Mouse (Mus musculus) embryonic facial prominence, embryonic 15.5 days (tissue): ENCODE measurements around the gene Dnajb6. TPM values are rescaled to one million over a fixed set of nuclear protein-coding genes. Genes with fewer than 3 reads are reported as not detected.
A peak's percentile ranks its signal among the peaks of the same experiment; 100 is the strongest.

Experiments used
- ATAC-seq: fragments of 200-750 bp; cut with Nextera tagmentation; 2 replicates; pipeline ENCODE4 v1.8.0; 2017; ENCODE audit warnings: low read depth, moderate TSS enrichment; ENCODE audit not compliant: insufficient number of reproducible peaks, low FRiP score, low TSS enrichment
- H3K27ac ChIP-seq: fragments of 300-500 bp; sonication (generic); replicated peaks from 2 replicates; pipeline ENCODE4 v1.5.1; 2015; ENCODE audit warnings: mild to moderate bottlenecking, inconsistent platforms
- H3K27me3 ChIP-seq: fragments of 300-500 bp; sonication (generic); 2 replicates; pipeline ENCODE4 v1.6.1; 2015; ENCODE audit warnings: inconsistent platforms
- H3K36me3 ChIP-seq: fragments of 300-500 bp; sonication (generic); 2 replicates; pipeline ENCODE4 v1.6.1; 2015; ENCODE audit warnings: mild to moderate bottlenecking, inconsistent platforms
- H3K4me1 ChIP-seq: fragments of 300-500 bp; sonication (generic); 2 replicates; pipeline ENCODE4 v1.6.1; 2015; ENCODE audit warnings: inconsistent platforms
- H3K4me2 ChIP-seq: fragments of 300-500 bp; sonication (generic); replicated peaks from 2 replicates; pipeline ENCODE4 v1.6.1; 2015; ENCODE audit warnings: mild to moderate bottlenecking, inconsistent platforms
- H3K4me3 ChIP-seq: fragments of 300-500 bp; sonication (generic); replicated peaks from 2 replicates; pipeline ENCODE4 v1.5.1; 2015; ENCODE audit warnings: mild to moderate bottlenecking, inconsistent platforms
- H3K9ac ChIP-seq: fragments of 300-500 bp; sonication (generic); 2 replicates; pipeline ENCODE4 v1.6.1; 2015; ENCODE audit warnings: inconsistent platforms
- H3K9me3 ChIP-seq: fragments of 300-500 bp; sonication (generic); replicated peaks from 2 replicates; pipeline ENCODE4 v1.6.1; 2016; ENCODE audit warnings: inconsistent platforms
- WGBS: fragments of 180-500 bp; shearing (Covaris S2); methylation state at CpG from one replicate; pipeline ENCODE4 v1.1.7; 2015; 5-methylcytosine and 5-hydroxymethylcytosine counted together
- polyA plus RNA-seq: library from polyadenylated mRNA; unstranded; fragments of >200 nt; fragmentation: Nextera tagmentation; extraction: Ambion mirVana; gene quantifications from 2 replicates; pipeline ENCODE4 v1.2.1, GENCODE M21; 2015

Dnajb6 gene
- polyA plus RNA-seq, 1 experiment from 2014 or later = 144 TPM

- ATAC-seq = no peak
- no peaks in the 10 kb centered on the region for H3K9me3 ChIP-seq
- WGBS = 54% methylated on average over 6 of the region's 6 CpGs
- peak overlapping the region; percentile 51 for H3K4me2 ChIP-seq
- H3K4me1 ChIP-seq = peaks cover 20% of the 10 kb centered on the region
- H3K27me3 ChIP-seq = no peaks in the 10 kb centered on the region
- peak overlapping the region; percentile 76 for H3K9ac ChIP-seq
- H3K36me3 ChIP-seq = no peaks in the 10 kb centered on the region
- peak overlapping the region; percentile 65 for H3K4me3 ChIP-seq
- peak overlapping the region; percentile 94 for H3K27ac ChIP-seq
Measured at GRCm38 (mm10) chr5:29734831-29735510, 517 bp upstream of the Dnajb6 start.

GRCm38 (mm10) chr5:29736073-29736900, 799 bp downstream of the Dnajb6 start:
- H3K27me3 ChIP-seq = no peaks in the 10 kb centered on the region
- peak overlapping the region; percentile 51 for H3K4me2 ChIP-seq
- H3K4me1 ChIP-seq = peaks cover 20% of the 10 kb centered on the region
- H3K9ac ChIP-seq = peak overlapping the region; percentile 76
- H3K27ac ChIP-seq = peak overlapping the region; percentile 94
- peak overlapping the region; percentile 65 for H3K4me3 ChIP-seq
- H3K36me3 ChIP-seq = no peaks in the 10 kb centered on the region
- H3K9me3 ChIP-seq = no peaks in the 10 kb centered on the region
- ATAC-seq = peak; percentile 55
- 1% methylated on average over 48 of the region's 48 CpGs for WGBS

GRCm38 (mm10) chr5:29736942-29737341, 1.5 kb downstream of the Dnajb6 start:
- 53% methylated on average over 9 of the region's 9 CpGs for WGBS
- Histone ChIP-seq H3K4me2 (peak overlapping the region; percentile 51), H3K27ac (no peak overlapping the region), H3K9ac (0 out of 2 replicates have a peak overlapping the region, but pooled peaks have one; percentile 76), H3K4me3 (peak overlapping the region; percentile 65), H3K27me3 (no peaks in the 10 kb centered on the region), H3K36me3 (no peaks in the 10 kb centered on the region), H3K4me1 (peaks cover 20% of the 10 kb centered on the region), H3K9me3 (no peaks in the 10 kb centered on the region)
- no peak for ATAC-seq

GRCm38 (mm10) chr5:29737471-29737870, 2.0 kb downstream of the Dnajb6 start:
- Histone ChIP-seq H3K4me3 (peak overlapping the region; percentile 65), H3K27ac (no peak overlapping the region), H3K4me1 (peaks cover 20% of the 10 kb centered on the region), H3K4me2 (peak overlapping the region; percentile 51), H3K27me3 (no peaks in the 10 kb centered on the region), H3K9ac (no peak overlapping the region), H3K36me3 (peaks cover 3% of the 10 kb centered on the region; the same call in 1 of the 2 replicates), H3K9me3 (no peaks in the 10 kb centered on the region)
- WGBS = 91% methylated on average over 5 of the region's 5 CpGs
- ATAC-seq = no peak

- Histone ChIP-seq H3K27me3 (no peaks in the 10 kb centered on the region), H3K4me3 (no peak overlapping the region), H3K9ac (no peak overlapping the region), H3K36me3 (peaks cover 6% of the 10 kb centered on the region; the same call in 1 of the 2 replicates), H3K9me3 (no peaks in the 10 kb centered on the region), H3K27ac (no peak overlapping the region), H3K4me2 (no peak overlapping the region), H3K4me1 (peaks cover 20% of the 10 kb centered on the region)
- no peak for ATAC-seq
- WGBS = 82% methylated on average over 4 of the region's 4 CpGs
Measured at GRCm38 (mm10) chr5:29738076-29738475, 2.6 kb downstream of the Dnajb6 start.

GRCm38 (mm10) chr5:29740651-29741050, 5.2 kb downstream of the Dnajb6 start:
- peaks cover 16% of the 10 kb centered on the region for H3K4me1 ChIP-seq
- no peak overlapping the region for H3K4me2 ChIP-seq
- H3K9me3 ChIP-seq = no peaks in the 10 kb centered on the region
- H3K9ac ChIP-seq = no peak overlapping the region
- no peak overlapping the region for H3K4me3 ChIP-seq
- H3K27ac ChIP-seq = no peak overlapping the region
- H3K36me3 ChIP-seq = peaks cover 6% of the 10 kb centered on the region; the same call in 1 of the 2 replicates
- 71% methylated on average over 1 of the region's 1 CpGs for WGBS
- H3K27me3 ChIP-seq = no peaks in the 10 kb centered on the region
- no peak for ATAC-seq

GRCm38 (mm10) chr5:29741093-29741492, 5.6 kb downstream of the Dnajb6 start:
- Histone ChIP-seq H3K9me3 (no peaks in the 10 kb centered on the region), H3K27me3 (no peaks in the 10 kb centered on the region), H3K9ac (no peak overlapping the region), H3K36me3 (peaks cover 6% of the 10 kb centered on the region; the same call in 1 of the 2 replicates), H3K4me1 (peaks cover 16% of the 10 kb centered on the region), H3K4me3 (no peak overlapping the region), H3K4me2 (no peak overlapping the region), H3K27ac (no peak overlapping the region)
- WGBS = 73% methylated on average over 4 of the region's 4 CpGs
- no peak for ATAC-seq

- no peak for ATAC-seq
- H3K4me2 ChIP-seq = no peak overlapping the region
- H3K4me3 ChIP-seq = no peak overlapping the region
- no peak overlapping the region for H3K27ac ChIP-seq
- H3K9me3 ChIP-seq = no peaks in the 10 kb centered on the region
- no peaks in the 10 kb centered on the region for H3K27me3 ChIP-seq
- 91% methylated on average over 2 of the region's 2 CpGs for WGBS
- H3K4me1 ChIP-seq = no peaks in the 10 kb centered on the region
- H3K36me3 ChIP-seq = peaks cover 34% of the 10 kb centered on the region
- no peak overlapping the region for H3K9ac ChIP-seq
Measured at GRCm38 (mm10) chr5:29747661-29748060, 12.2 kb downstream of the Dnajb6 start.

GRCm38 (mm10) chr5:29751306-29751705, 15.8 kb downstream of the Dnajb6 start:
- no peak for ATAC-seq
- Histone ChIP-seq H3K4me3 (no peak overlapping the region), H3K4me1 (no peaks in the 10 kb centered on the region), H3K27me3 (no peaks in the 10 kb centered on the region), H3K9ac (no peak overlapping the region), H3K27ac (no peak overlapping the region), H3K36me3 (peaks cover 65% of the 10 kb centered on the region), H3K4me2 (no peak overlapping the region), H3K9me3 (no peaks in the 10 kb centered on the region)

GRCm38 (mm10) chr5:29752894-29753293, 17.4 kb downstream of the Dnajb6 start:
- H3K4me2 ChIP-seq = no peak overlapping the region
- no peaks in the 10 kb centered on the region for H3K27me3 ChIP-seq
- no peak overlapping the region for H3K27ac ChIP-seq
- no peak overlapping the region for H3K4me3 ChIP-seq
- H3K9me3 ChIP-seq = no peaks in the 10 kb centered on the region
- H3K4me1 ChIP-seq = no peaks in the 10 kb centered on the region
- H3K36me3 ChIP-seq = peaks cover 77% of the 10 kb centered on the region
- no peak for ATAC-seq
- H3K9ac ChIP-seq = no peak overlapping the region

GRCm38 (mm10) chr5:29759318-29759717, 23.8 kb downstream of the Dnajb6 start:
- H3K27ac ChIP-seq = no peak overlapping the region
- H3K9ac ChIP-seq = no peak overlapping the region
- no peak overlapping the region for H3K4me3 ChIP-seq
- H3K4me2 ChIP-seq = no peak overlapping the region
- 87% methylated on average over 5 of the region's 5 CpGs for WGBS
- H3K36me3 ChIP-seq = peaks cover 36% of the 10 kb centered on the region
- no peaks in the 10 kb centered on the region for H3K9me3 ChIP-seq
- H3K27me3 ChIP-seq = no peaks in the 10 kb centered on the region
- H3K4me1 ChIP-seq = no peaks in the 10 kb centered on the region
- no peak for ATAC-seq
